Mouse (Mus musculus) lung, adult 2 months (tissue): ENCODE measurements around the gene Opn4.

Experiments used
- CTCF ChIP-seq: fragments of 200-500 bp; IDR thresholded peaks from 2 replicates; pipeline ENCODE4 v1.5.1; 2011; ENCODE audit warnings: mild to moderate bottlenecking, low read length, control low read depth; ENCODE audit not compliant: insufficient read depth
- POLR2A ChIP-seq: fragments of 200-500 bp; IDR thresholded peaks from 2 replicates; pipeline ENCODE4 v1.6.1; 2011; ENCODE audit warnings: low read depth, mild to moderate bottlenecking, control low read depth, low read length, borderline replicate concordance; ENCODE audit errors: extremely low read depth

- TF ChIP-seq CTCF: no peak
- TF ChIP-seq POLR2A: no peak
Measured at GRCm38 (mm10) chr14:34601910-34602309, 2.0 kb upstream of the Opn4 start.
